Mouse (Mus musculus) urinary bladder, postnatal 10 days (tissue): ENCODE results near the gene 1700013G24Rik.

Experiments
- DNase-seq: peaks from one replicate; pipeline ENCODE4 v3.0.0; 2022; ENCODE audit warnings: low spot score

The 1700013G24Rik gene

DNA sequence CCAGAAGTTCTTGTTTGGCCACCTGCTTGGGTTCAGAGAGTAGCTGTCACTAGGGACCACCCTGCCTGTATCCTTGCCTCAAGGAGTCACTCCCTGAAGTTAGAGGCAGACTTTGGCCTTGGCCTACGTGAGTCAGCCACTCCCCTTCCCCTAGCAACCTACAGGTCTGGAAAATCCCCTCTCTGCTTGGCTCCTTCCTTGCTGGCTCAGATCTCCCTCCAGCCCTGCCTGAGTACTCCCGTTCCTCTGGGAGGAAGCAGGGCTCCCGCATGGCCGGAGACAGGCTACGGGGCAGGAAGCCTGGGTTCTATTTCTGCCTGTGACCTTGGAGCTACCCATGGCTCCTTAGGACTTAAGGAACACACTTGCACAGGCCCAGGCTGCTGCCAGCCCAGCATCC lies 44.3 kb downstream of the 1700013G24Rik start:
- no peak for DNase-seq

DNA sequence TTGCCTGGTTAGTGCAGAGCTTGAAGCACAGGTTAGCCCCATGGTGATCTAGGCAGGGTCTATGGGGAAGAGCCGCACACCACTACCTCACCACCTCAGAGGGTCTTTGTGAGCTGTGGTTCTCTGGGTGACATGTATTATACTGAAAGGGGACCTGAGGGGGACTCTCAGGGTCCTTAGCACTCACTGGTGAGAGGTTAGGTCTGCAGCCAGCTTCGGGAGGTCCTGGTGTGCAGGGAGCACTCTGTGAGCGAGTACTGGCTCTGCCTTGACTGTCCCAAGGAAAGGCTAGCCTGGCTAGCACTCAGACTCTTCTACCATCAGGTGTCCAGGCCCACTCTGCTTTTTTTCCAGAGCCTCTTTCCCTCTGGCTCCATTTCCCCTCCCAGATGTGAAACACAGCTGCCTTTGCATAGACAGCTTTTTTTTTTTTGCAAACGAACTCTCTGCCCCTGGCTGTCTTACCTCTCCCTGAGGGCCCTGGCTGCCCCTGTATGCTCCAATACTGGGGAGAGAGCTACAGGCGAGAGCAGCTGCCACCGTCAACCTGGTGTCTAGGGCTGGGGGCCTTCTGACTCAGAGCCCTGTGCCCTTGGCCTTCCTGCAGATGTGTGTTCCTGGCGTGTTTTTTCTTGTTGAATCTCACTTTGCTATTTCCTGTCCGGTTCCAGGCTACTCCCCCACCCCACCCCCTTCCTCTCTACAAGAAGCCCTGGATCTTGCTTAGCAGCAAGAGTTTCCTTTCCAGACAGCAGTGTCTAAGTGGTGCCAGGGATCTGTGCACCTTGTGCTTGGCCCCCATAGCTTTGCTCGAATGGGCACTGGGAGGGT lies 45.0 kb downstream of the 1700013G24Rik start:
- no peak for DNase-seq

DNA sequence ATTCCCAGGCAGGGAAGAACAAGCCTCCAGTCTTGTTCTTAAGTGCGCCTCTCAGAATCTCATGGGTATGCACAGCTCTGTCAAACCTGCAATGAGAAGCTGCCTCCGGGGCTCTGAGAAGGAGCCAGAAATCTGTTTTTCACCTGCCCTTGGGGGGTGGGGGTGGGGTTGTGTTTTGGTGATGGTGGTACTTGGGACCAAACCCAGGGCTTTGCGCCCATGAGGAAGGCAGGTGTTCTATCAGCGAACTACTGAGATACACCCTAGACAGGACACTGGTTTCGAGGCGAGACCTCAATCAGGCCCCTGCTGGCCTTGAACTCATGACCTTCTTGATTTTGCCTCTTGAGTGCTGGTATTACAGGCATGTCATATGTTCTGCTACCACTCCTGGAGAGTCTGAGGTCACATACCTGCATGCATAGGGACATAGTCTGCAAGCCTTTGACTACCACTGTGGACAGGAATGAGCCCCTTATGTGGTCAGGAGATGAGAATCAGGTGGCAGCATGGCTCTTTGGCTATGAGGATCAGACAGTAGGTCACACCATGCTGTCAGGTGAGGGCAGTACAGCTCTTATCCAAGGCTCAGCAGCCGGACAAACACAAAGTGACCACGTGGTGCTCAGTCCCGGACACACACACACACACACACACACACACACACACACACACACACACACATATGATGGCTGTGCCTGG lies 45.9 kb downstream of the 1700013G24Rik start:
- DNase-seq, result no peak

DNA sequence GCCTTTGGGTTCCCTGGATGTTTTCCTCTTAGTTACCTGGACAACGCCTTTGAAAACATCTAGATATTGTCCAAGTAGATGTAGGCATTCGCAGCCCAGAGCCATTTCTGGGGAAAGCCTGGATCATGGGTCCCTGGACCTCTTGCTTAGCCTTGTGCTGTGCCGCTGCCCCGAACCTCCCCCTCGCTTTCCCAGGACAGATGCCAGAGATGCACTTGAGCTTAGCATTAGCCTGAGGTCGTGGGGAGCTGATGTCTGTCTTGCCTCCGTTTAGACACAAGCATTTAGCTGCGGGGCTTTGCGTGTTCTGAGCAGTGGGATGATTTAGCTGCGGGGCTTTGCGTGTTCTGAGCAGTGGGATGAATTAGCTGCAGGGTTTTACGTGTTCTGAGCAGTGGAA lies 47.1 kb downstream of the 1700013G24Rik start:
- no peak for DNase-seq

DNA sequence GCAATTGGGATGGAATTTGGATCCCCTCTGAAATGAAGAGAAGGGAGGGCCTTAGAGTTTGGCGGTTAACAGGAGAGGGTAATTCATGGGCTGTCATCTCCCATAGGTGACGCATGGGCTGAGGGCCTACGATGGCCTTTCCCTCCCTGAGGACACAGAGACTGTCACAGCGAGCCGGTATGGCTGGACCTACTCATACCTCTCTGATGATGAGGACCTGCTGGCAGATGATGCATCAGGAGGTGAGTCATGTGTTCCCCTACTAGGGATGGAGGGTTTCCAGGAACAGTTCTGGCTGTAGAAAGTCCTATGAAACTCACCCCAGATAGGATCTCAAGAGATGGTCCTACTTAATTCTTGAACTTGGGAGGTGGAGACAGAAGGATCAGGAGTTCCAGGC lies 47.9 kb downstream of the 1700013G24Rik start:
- no peak for DNase-seq

DNA sequence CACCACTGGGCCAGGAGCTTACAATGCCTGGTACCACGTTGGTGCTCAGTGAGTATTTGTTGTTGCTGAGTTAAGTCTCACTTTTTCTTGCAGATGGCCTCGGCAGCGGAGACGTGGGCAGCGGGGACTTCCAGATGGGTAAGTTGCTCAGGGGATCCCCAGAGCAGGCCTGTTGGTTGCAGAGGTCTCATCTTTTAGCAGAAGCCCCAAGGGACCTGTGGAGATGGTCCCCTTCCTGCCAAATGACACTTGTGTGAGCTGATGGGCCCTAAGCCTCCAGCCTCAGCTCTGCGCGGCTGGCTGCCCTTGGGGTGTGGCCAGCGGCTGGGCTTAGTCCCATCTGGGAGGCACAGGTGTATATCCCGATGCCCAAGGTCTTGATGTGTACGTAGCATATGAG lies 49.1 kb downstream of the 1700013G24Rik start:
- DNase-seq, result no peak

DNA sequence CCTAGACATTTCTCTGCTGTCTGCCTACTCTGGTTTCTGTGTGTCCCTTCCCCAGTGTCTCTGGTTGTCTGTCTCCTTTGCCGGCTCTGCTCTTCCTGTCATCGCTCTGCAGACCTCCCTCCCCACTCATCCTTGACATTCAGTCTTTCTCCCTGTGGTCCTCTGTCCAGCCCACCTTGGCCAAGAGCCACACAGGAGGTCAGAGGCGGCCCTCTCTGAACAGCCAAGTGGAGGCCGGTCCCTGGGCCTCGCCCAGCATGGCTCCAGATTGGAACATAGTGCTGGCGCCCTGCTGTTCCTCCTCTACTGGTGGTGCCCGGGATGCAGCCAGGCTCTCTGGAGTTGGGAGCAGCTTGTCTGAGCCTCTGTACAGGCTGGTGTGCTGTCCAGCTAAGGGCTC lies 49.7 kb downstream of the 1700013G24Rik start:
- DNase-seq, result no peak

DNA sequence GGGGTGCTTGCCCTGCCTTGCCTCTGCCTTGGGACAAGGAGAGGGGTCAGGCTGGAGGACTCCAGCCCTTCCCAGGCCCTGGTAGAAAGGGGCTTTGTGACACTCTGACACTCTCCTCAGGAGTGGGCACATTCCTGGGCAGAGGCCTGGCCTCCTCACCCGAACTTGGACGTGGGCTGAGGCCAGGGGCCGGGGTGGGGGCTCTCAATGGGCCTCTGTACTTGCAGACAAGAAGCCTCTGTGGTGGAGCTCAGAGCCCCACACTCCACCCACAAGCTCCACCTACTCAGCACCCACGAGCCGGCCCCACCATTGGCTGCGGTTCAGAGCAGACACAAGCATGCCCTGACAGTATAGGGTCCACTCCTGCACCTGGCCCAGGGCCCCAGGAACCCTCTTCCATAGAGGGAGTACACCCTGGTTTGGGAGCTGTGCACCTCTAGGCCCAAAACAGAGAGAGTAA lies 50.5 kb downstream of the 1700013G24Rik start:
- no peak for DNase-seq
